Mouse (Mus musculus): ENCODE measurements around the gene Kng2. TPM values are rescaled to one million over a fixed set of nuclear protein-coding genes. Genes with fewer than 3 reads are reported as not detected.

The Kng2 gene
- polyA plus RNA-seq (2017; shearing (Covaris generic)), result not detected

DNA sequence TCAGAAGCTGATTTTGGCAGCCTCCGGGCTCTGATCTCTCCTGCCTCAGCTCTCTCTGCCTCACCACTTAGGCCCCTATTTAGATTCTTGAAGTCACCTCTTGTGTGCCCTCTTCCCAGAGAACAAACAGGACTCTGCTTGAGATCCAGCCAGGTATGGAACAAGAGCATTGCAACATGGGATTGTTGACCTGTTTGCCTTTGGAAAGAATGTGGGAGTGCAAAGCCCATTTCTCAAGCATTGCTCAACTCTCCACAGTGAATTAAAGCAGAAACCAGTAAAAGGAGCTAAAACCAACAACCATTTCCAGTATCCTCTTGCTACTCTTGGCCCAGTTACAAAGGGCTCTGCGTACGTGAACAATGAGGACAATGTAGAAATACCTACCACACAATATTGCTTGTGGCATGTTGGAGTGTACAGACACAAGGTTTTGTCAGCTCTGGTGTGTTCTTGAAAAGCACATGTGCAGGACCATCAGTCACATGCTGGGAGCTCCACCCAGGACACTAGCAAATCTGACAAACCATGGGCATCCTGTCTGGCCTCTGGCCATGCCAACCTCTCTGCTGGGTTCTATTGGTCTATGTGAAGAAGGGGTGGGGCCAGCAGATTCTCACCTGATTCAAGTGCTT, at the start of gene Kng2:
Kng2 (minus strand) TSS at position 517 of the 635 bp plus-strand sequence.

DNA sequence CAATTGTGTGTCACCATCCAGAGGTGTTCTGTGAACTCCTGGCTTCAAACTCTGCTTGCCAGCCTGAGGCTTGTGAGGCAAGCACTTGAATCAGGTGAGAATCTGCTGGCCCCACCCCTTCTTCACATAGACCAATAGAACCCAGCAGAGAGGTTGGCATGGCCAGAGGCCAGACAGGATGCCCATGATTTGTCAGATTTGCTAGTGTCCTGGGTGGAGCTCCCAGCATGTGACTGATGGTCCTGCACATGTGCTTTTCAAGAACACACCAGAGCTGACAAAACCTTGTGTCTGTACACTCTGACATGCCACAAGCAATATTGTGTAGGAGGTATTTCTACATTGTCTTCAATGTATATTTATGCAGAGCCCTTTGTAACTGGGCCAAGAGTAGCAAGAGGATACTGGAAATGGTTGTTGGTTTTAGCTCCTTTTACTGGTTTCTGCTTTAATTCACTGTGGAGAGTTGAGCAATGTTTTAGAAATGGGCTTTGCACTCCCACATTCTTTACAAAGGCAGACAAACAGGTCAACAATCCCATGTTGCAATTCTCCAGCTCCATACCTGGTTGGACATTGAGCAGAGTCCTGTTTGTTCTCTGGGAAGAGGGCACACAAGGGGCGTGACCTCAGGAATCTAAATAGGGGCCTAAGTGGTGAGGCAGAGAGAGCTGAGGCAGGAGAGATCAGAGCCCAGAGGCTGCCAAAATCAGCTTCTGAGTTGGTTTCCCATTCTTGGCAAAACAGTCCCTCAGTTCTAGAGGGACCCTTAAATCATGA, 28.6 kb upstream of the Kng2 start, which contains the start of gene Kng1:
Kng1 (plus strand) TSS at position 198 of the 780 bp plus-strand sequence.

DNA sequence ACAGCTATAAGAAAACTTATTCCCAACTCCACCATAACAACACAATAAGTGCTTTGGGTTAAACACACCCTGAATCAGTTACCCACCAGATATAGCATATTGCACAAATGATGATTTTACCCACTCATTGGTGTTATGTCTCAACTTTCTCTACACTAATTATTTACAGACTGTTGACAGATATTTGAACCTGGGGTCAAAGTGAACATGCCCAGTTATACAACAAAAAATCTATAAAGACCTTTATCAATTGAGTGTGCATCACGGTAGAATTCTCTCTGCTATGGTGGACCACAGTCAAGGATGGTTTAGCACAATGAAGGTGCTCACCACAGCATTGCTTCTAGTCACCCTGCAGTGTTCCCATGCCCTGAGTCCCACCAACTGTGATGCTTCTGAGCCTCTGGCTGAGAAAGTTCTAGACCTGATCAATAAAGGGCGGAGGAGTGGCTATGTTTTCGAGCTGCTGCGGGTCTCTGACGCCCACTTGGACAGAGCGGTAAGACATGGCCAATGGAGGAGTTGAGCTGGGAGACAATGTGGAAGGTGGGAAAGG, 78.4 kb downstream of the Kng2 start, which contains the start of gene Hrg:
Hrg (plus strand) TSS at position 233 of the 556 bp plus-strand sequence.

Other genes starting within 250 kb of the Kng2 start
- not detected for gene Crygs, start 217.9 kb downstream of the Kng2 start, polyA plus RNA-seq (2017; shearing (Covaris generic))
- 29.1 TPM for gene Tbccd1, start 171.8 kb downstream of the Kng2 start, polyA plus RNA-seq (2017; shearing (Covaris generic))
- gene Dnajb11, start 171.6 kb downstream of the Kng2 start, polyA plus RNA-seq (2017; shearing (Covaris generic)), result 111 TPM
- not detected for gene Ahsg, start 138.2 kb downstream of the Kng2 start, polyA plus RNA-seq (2017; shearing (Covaris generic))
- not detected for gene Fetub, start 111.1 kb downstream of the Kng2 start, polyA plus RNA-seq (2017; shearing (Covaris generic))
- gene Hrg, start 78.4 kb downstream of the Kng2 start, polyA plus RNA-seq (2017; shearing (Covaris generic)), result not detected
- gene Kng1, start 28.4 kb upstream of the Kng2 start, polyA plus RNA-seq (2017; shearing (Covaris generic)), result not detected
- gene Eif4a2, start 78.0 kb upstream of the Kng2 start, polyA plus RNA-seq (2017; shearing (Covaris generic)), result 294 TPM
- gene Rfc4, start 98.3 kb upstream of the Kng2 start, polyA plus RNA-seq (2017; shearing (Covaris generic)), result 31.3 TPM
- 0.57 TPM for gene Adipoq, start 117.1 kb upstream of the Kng2 start, polyA plus RNA-seq (2017; shearing (Covaris generic))
- gene St6gal1, start 195.3 kb upstream of the Kng2 start, polyA plus RNA-seq (2017; shearing (Covaris generic)), result 115 TPM

Measured in CD4-positive, CD25-positive, alpha-beta regulatory T cell, adult 9 weeks (primary cell).